Mouse (Mus musculus) heart, adult 9 months (tissue): ENCODE measurements around the gene Pam16.

Source experiments
- DNase-seq, 2 experiments: peaks; one replicate each; pipeline ENCODE4 v3.0.0; 2022; ENCODE audit warnings: low spot score in 2 of 2

The Pam16 gene

GRCm38 (mm10) chr16:4624481-4625110 is at the start of gene Pam16:
Pam16 (minus strand) TSS chr16:4624988.
- DNase-seq = peak; percentile 94 to 95

DNA sequence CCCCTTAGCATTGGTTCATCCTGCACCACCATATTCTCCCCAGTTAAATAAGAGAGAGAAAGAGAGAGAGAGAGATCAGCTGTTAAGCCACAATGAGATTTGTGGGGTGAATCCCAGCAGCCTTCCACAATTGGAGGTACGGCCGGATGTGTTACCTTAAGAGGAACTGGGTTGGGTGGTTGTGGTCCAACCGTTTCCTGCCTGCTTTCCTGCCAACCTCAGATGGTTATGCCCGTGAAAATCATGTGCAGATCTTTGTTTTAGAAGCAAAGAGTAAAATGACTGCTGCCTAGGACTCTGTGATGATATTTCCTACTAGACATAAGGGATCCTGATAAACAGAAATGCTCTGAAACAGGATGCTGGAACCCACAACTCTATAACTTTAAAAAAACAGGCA is 49.3 kb upstream of the Pam16 start:
- no peak for DNase-seq

GRCm38 (mm10) chr16:4670317-4670716 is 45.5 kb upstream of the Pam16 start:
- DNase-seq = no peak

GRCm38 (mm10) chr16:4667190-4667808 is 42.5 kb upstream of the Pam16 start:
- DNase-seq = peak; percentile 64 to 84

DNA sequence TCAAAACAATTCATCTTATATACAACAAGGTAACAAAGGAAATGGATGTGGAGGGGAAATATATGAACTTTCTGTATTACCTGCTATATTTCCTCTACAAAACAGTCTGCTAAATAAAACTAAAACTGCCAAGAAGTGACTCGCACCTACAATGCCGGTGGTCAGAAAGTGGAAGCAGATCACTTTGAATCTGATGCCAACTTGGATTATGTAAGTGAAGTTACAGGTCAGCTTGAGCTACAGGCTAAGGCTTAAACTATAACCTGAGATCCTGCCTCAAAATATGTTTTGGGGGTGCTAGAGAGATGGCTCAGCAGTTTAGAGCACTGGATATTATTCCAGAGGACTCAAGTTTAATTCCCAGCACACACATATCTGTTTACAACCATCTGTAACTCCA is 40.9 kb upstream of the Pam16 start:
- DNase-seq = no peak

- DNase-seq = no peak
Measured at GRCm38 (mm10) chr16:4663806-4664205, 39.0 kb upstream of the Pam16 start.

DNA sequence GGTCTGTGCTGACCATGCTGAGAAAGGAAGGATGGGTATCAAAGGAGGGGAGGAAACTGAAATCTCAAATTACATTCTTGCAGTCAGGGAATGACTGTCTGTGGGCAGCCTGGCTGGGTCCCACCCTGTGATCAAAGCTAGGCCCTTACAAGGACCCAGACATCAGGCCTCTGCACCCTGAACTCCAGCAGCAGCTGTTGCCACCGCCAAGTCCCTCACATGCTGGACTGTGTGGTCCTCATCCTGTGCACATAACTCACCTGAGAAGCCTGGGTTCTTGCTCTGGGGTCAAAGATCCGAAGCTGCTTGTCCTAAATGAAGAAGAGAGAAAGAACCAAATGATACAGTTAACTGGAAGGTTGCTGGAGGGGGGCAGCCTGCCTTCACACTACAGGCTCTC is 36.8 kb upstream of the Pam16 start:
- DNase-seq = no peak

DNA sequence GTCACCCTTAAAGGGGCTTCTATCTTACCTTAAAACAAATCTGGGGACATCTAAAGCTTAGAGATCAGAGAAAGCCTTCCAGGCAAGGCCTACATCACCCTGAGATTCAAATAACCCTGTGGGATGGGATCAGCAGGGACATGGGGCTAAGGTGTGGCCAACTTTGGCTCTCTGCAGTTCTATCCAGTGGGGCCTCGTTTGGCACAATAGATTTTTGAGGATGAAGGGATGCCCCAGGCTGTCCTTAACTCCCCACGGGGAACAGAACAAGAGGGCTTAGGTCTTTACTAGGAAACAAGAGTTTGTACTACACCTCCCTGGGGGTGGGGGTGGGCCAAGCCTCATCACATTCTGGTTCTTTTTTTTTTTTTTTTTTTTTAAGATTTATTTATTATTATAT is 34.5 kb upstream of the Pam16 start:
- DNase-seq = no peak

DNA sequence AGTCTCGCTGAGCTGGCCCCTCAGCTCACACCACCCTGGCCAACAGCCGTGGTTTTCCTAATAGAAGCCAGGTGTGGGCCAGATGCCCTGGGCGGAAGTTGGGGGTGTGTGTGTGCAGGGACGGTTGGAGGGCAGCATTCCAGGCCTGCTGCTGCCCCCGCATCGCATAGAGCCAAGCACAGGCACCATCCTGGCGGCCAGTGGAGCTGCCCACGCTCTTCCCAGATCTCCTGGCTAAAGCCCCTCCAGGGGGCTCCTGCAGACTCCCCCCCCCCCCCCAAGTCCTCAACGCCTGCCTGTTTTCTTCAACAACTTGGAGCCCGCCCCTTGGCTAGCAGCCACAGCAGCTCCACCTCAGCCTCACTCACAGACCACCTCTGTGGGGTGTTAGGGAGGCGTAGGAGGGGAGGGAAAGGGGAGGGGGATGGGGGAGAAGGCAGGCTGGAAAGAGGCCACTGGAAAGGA is 34.0 kb upstream of the Pam16 start:
- DNase-seq = no peak

- no peak for DNase-seq
Measured at GRCm38 (mm10) chr16:4656571-4657081, 31.8 kb upstream of the Pam16 start.

GRCm38 (mm10) chr16:4655764-4656570 is 31.2 kb upstream of the Pam16 start:
- peak in 1 of 2 experiments; percentile 58 for DNase-seq

GRCm38 (mm10) chr16:4655251-4655734 is 30.5 kb upstream of the Pam16 start:
- peak; percentile 68 to 69 for DNase-seq

- no peak for DNase-seq
Measured at GRCm38 (mm10) chr16:4654706-4655105, 29.9 kb upstream of the Pam16 start.

DNA sequence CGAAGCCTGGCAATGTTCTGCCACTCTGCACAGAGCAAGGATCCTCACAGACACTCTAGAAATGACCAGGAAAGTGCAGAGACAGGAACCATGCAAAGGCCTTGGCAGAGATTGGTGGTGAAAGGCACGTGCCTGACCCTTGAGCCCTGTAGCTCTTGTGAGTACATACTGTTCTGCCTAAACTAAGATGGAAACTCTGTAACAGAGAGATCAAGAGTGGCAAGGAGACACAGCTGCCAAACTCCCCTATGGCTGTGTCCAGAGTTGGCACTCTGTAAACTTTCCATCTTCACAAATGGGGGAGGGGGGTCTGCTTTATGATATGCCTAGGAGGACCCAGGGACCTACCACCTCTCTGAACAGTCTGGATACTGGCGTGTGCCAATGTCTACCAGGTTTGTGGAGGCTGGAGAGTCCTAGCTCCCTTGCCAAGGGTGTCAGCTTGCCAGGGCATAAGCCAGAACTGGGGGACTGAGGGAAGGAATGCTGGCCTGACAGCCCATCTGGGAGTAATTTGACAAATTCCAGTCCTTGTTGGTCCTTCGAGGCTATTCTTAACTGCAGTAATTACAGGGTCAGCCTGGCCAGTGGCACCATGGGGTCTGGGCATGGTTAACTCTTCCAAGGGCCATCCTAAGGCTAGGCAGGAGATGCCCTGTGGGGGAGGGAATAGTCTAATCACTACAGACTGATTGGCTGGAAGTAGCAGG is 28.1 kb upstream of the Pam16 start:
- no peak for DNase-seq

GRCm38 (mm10) chr16:4651624-4652023 is 26.8 kb upstream of the Pam16 start:
- no peak for DNase-seq

- no peak for DNase-seq
Measured at GRCm38 (mm10) chr16:4651081-4651480, 26.3 kb upstream of the Pam16 start.

DNA sequence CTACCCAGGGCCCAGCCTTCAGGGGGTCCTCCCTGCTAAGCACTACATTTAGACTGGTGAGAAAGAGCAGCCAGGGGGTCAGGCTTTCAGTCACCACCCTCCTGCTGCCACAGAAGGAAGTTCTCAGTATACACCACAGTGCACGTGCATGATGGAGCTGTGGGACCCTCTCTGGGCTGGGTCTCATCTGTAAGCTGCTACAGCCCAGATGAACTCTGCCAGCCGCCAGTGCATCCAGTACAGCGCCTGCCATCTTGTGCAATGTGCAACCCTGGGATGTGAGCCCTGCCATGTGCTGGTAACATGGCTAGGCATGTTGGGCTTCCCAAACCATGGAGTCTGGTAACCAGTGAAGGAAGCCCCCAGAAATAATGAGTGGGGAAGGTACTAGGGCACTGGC is 25.4 kb upstream of the Pam16 start:
- DNase-seq = no peak

DNA sequence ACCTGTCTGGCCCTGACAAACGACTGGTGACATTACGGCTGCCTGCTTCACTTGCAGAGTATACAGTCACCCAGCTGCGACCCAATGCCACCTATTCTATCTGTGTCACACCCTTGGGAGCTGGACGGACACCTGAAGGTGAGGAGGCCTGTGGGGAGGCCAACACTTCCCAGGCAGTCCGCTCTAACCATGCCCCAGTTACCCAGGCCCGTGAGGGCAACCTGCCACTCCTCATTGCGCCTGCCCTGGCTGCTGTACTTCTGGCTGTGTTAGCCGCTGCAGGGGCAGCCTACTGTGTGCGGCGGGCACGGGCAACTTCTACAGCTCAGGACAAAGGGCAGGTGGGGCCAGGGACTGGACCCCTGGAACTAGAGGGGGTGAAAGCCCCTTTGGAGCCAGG is 24.9 kb upstream of the Pam16 start:
- no peak for DNase-seq

GRCm38 (mm10) chr16:4649211-4649610 is 24.4 kb upstream of the Pam16 start:
- DNase-seq = no peak

GRCm38 (mm10) chr16:4648416-4649023 is 23.7 kb upstream of the Pam16 start:
- DNase-seq = no peak

- peak; percentile 61 to 74 for DNase-seq
Measured at GRCm38 (mm10) chr16:4647651-4648141, 22.9 kb upstream of the Pam16 start.
